Mouse (Mus musculus) liver, embryonic 12.5 days (tissue): Measurements from ENCODE around the gene Slc25a23. TPM values are rescaled to one million over a fixed set of nuclear protein-coding genes. Genes with fewer than 3 reads are reported as not detected.

Experiments used
- ATAC-seq: fragments of 200-750 bp; cut with Nextera tagmentation; 2 replicates; pipeline ENCODE4 v1.8.0; 2017; ENCODE audit warnings: moderate number of reproducible peaks, mild to moderate bottlenecking, moderate library complexity
- H3K27ac ChIP-seq: fragments of 300-500 bp; sonication (generic); 2 replicates; pipeline ENCODE4 v1.5.1; 2016; ENCODE audit warnings: mild to moderate bottlenecking
- H3K27me3 ChIP-seq: fragments of 300-500 bp; sonication (generic); replicated peaks from 2 replicates; pipeline ENCODE4 v1.6.1; 2016; ENCODE audit warnings: mild to moderate bottlenecking, moderate library complexity
- H3K36me3 ChIP-seq: fragments of 300-500 bp; sonication (generic); 2 replicates; pipeline ENCODE4 v1.6.1; 2016; ENCODE audit warnings: mild to moderate bottlenecking, moderate library complexity
- H3K4me1 ChIP-seq: fragments of 300-500 bp; sonication (generic); 2 replicates; pipeline ENCODE4 v1.6.1; 2016
- H3K4me2 ChIP-seq: fragments of 300-500 bp; sonication (generic); 2 replicates; pipeline ENCODE4 v1.6.1; 2016; ENCODE audit warnings: mild to moderate bottlenecking, moderate library complexity
- H3K4me3 ChIP-seq: fragments of 300-500 bp; sonication (generic); 2 replicates; pipeline ENCODE4 v1.5.1; 2016; ENCODE audit warnings: mild to moderate bottlenecking, moderate library complexity
- H3K9ac ChIP-seq: fragments of 300-500 bp; sonication (generic); 2 replicates; pipeline ENCODE4 v1.6.1; 2016; ENCODE audit warnings: mild to moderate bottlenecking, moderate library complexity
- H3K9me3 ChIP-seq: fragments of 300-500 bp; sonication (generic); replicated peaks from 2 replicates; pipeline ENCODE4 v1.6.1; 2016; ENCODE audit warnings: mild to moderate bottlenecking, moderate library complexity
- WGBS: fragments of 180-500 bp; shearing (Covaris S2); methylation state at CpG from one replicate; pipeline ENCODE4 v1.1.7; 2016; ENCODE audit not compliant: insufficient replicate concordance; 5-methylcytosine and 5-hydroxymethylcytosine counted together
- polyA plus RNA-seq: library from polyadenylated mRNA; unstranded; fragments of >200 nt; fragmentation: Nextera tagmentation; extraction: Ambion mirVana; gene quantifications from 2 replicates; pipeline ENCODE4 v1.2.1, GENCODE M21; 2016

Gene Slc25a23
- polyA plus RNA-seq: 3.2 and 3.5 TPM in 2 replicates

- peaks cover 4% of the 10 kb centered on the region for H3K36me3 ChIP-seq
- H3K4me3 ChIP-seq: peak within 1 kb of the TSS; percentile 69
- peak within 1 kb of the TSS; percentile 51 for H3K27ac ChIP-seq
- peak within 1 kb of the TSS; percentile 98 for H3K4me2 ChIP-seq
- H3K9me3 ChIP-seq: no peaks in the 10 kb centered on the region
- under 1% methylated on average over 44 of the region's 45 CpGs for WGBS
- peak within 1 kb of the TSS; percentile 75 for H3K9ac ChIP-seq
- H3K27me3 ChIP-seq: peaks cover 63% of the 10 kb centered on the region
- 0 out of 2 replicates have a peak, but pooled peaks have one; percentile 22 for ATAC-seq
- peaks cover 43% of the 10 kb centered on the region for H3K4me1 ChIP-seq
Measured at GRCm38 (mm10) chr17:57059486-57059977, at the start of gene Slc25a23. Gene Slc25a23 (minus strand): TSS chr17:57059863.

- no peak overlapping the region for H3K27ac ChIP-seq
- no peak for ATAC-seq
- peaks cover 42% of the 10 kb centered on the region for H3K27me3 ChIP-seq
- H3K4me3 ChIP-seq: no peak overlapping the region
- H3K4me1 ChIP-seq: peaks cover 32% of the 10 kb centered on the region
- H3K4me2 ChIP-seq: no peak overlapping the region
- no peaks in the 10 kb centered on the region for H3K9me3 ChIP-seq
- 30% methylated on average over 5 of the region's 5 CpGs for WGBS
- no peak overlapping the region for H3K9ac ChIP-seq
- H3K36me3 ChIP-seq: no peaks in the 10 kb centered on the region
Measured at GRCm38 (mm10) chr17:57108666-57109171, 49.1 kb upstream of the Slc25a23 start.

GRCm38 (mm10) chr17:57108040-57108665 lies 48.5 kb upstream of the Slc25a23 start:
- no peak for ATAC-seq
- WGBS: 59% methylated on average over 7 of the region's 7 CpGs
- Histone ChIP-seq H3K4me1 (peaks cover 35% of the 10 kb centered on the region), H3K9ac (no peak overlapping the region), H3K9me3 (no peaks in the 10 kb centered on the region), H3K4me2 (no peak overlapping the region), H3K36me3 (no peaks in the 10 kb centered on the region), H3K4me3 (no peak overlapping the region), H3K27me3 (peaks cover 42% of the 10 kb centered on the region), H3K27ac (no peak overlapping the region)

- WGBS: 70% methylated on average over 5 of the region's 5 CpGs
- no peaks in the 10 kb centered on the region for H3K36me3 ChIP-seq
- no peak overlapping the region for H3K27ac ChIP-seq
- H3K4me1 ChIP-seq: peaks cover 35% of the 10 kb centered on the region
- no peak overlapping the region for H3K4me2 ChIP-seq
- no peak overlapping the region for H3K9ac ChIP-seq
- no peak overlapping the region for H3K4me3 ChIP-seq
- H3K27me3 ChIP-seq: peaks cover 45% of the 10 kb centered on the region
- no peak for ATAC-seq
- no peaks in the 10 kb centered on the region for H3K9me3 ChIP-seq
Measured at GRCm38 (mm10) chr17:57107064-57107463, 47.4 kb upstream of the Slc25a23 start.

GRCm38 (mm10) chr17:57106035-57106368 lies 46.3 kb upstream of the Slc25a23 start:
- WGBS: 17% methylated on average over 9 of the region's 9 CpGs
- H3K4me2 ChIP-seq: peak overlapping the region; percentile 80
- H3K27ac ChIP-seq: no peak overlapping the region
- ATAC-seq: no peak
- H3K4me3 ChIP-seq: peak overlapping the region; percentile 58
- no peaks in the 10 kb centered on the region for H3K9me3 ChIP-seq
- H3K27me3 ChIP-seq: peaks cover 49% of the 10 kb centered on the region
- no peak overlapping the region for H3K9ac ChIP-seq
- peaks cover 35% of the 10 kb centered on the region for H3K4me1 ChIP-seq
- H3K36me3 ChIP-seq: no peaks in the 10 kb centered on the region

GRCm38 (mm10) chr17:57105181-57106034 lies 45.7 kb upstream of the Slc25a23 start, which contains the start of gene Tnfsf9:
Gene Tnfsf9 (plus strand): TSS chr17:57105325.
- Histone ChIP-seq H3K4me2 (peak within 1 kb of the TSS; percentile 80), H3K27ac (0 out of 2 replicates have a peak within 1 kb of the TSS, but pooled peaks have one; percentile 54)

GRCm38 (mm10) chr17:57104496-57104895 lies 44.8 kb upstream of the Slc25a23 start:
- WGBS: 27% methylated on average over 4 of the region's 4 CpGs
- Histone ChIP-seq H3K4me1 (peaks cover 42% of the 10 kb centered on the region), H3K27me3 (peaks cover 49% of the 10 kb centered on the region), H3K36me3 (no peaks in the 10 kb centered on the region), H3K4me3 (peak overlapping the region; percentile 58; the same call in 1 of the 2 replicates), H3K4me2 (peak overlapping the region; percentile 80), H3K9ac (no peak overlapping the region), H3K27ac (no peak overlapping the region), H3K9me3 (no peaks in the 10 kb centered on the region)
- no peak for ATAC-seq

More at GRCm38 (mm10) chr17:57105181-57106034, 45.7 kb upstream of the Slc25a23 start, which contains the start of gene Tnfsf9:
- peak; percentile 42 for ATAC-seq
- H3K9me3 ChIP-seq: no peaks in the 10 kb centered on the region
- peaks cover 37% of the 10 kb centered on the region for H3K4me1 ChIP-seq
- peak within 1 kb of the TSS; percentile 58 for H3K4me3 ChIP-seq
- peak within 1 kb of the TSS; percentile 53 for H3K9ac ChIP-seq
- H3K36me3 ChIP-seq: no peaks in the 10 kb centered on the region
- under 1% methylated on average over 58 of the region's 61 CpGs for WGBS
- H3K27me3 ChIP-seq: peaks cover 49% of the 10 kb centered on the region

- ATAC-seq: no peak
- Histone ChIP-seq H3K27ac (no peak overlapping the region), H3K4me3 (no peak overlapping the region), H3K36me3 (no peaks in the 10 kb centered on the region), H3K4me1 (peaks cover 44% of the 10 kb centered on the region), H3K4me2 (no peak overlapping the region), H3K9me3 (no peaks in the 10 kb centered on the region), H3K9ac (no peak overlapping the region), H3K27me3 (peaks cover 45% of the 10 kb centered on the region)
- WGBS: 60% methylated on average over 2 of the region's 2 CpGs
Measured at GRCm38 (mm10) chr17:57102276-57102675, 42.6 kb upstream of the Slc25a23 start.

- peak; percentile 66 for ATAC-seq
- WGBS: 2% methylated on average over 10 of the region's 10 CpGs
- peak overlapping the region; percentile 2; the same call in 1 of the 2 replicates for H3K4me3 ChIP-seq
- no peaks in the 10 kb centered on the region for H3K9me3 ChIP-seq
- H3K4me2 ChIP-seq: peak overlapping the region; percentile 51
- no peak overlapping the region for H3K9ac ChIP-seq
- peaks cover 29% of the 10 kb centered on the region for H3K27me3 ChIP-seq
- H3K27ac ChIP-seq: no peak overlapping the region
- peaks cover 36% of the 10 kb centered on the region for H3K4me1 ChIP-seq
- no peaks in the 10 kb centered on the region for H3K36me3 ChIP-seq
Measured at GRCm38 (mm10) chr17:57099629-57100325, 40.1 kb upstream of the Slc25a23 start.

- ATAC-seq: no peak
- WGBS: 45% methylated on average over 5 of the region's 5 CpGs
Measured at GRCm38 (mm10) chr17:57098321-57098720, 38.7 kb upstream of the Slc25a23 start.

GRCm38 (mm10) chr17:57096623-57096920 lies 36.9 kb upstream of the Slc25a23 start:
- Histone ChIP-seq H3K27me3 (peaks cover 14% of the 10 kb centered on the region), H3K4me3 (peak overlapping the region; percentile 14; the same call in 1 of the 2 replicates), H3K9me3 (no peaks in the 10 kb centered on the region), H3K4me1 (peaks cover 25% of the 10 kb centered on the region), H3K36me3 (no peaks in the 10 kb centered on the region), H3K9ac (no peak overlapping the region), H3K27ac (no peak overlapping the region), H3K4me2 (peak overlapping the region; percentile 55)
- 1% methylated on average over 11 of the region's 11 CpGs for WGBS
- peak; percentile 65 for ATAC-seq

More at GRCm38 (mm10) chr17:57098321-57098720, 38.7 kb upstream of the Slc25a23 start:
- no peak overlapping the region for H3K4me3 ChIP-seq
- no peak overlapping the region for H3K27ac ChIP-seq
- peaks cover 25% of the 10 kb centered on the region for H3K4me1 ChIP-seq
- H3K27me3 ChIP-seq: peaks cover 16% of the 10 kb centered on the region
- H3K9ac ChIP-seq: no peak overlapping the region
- H3K36me3 ChIP-seq: no peaks in the 10 kb centered on the region
- no peak overlapping the region for H3K4me2 ChIP-seq
- H3K9me3 ChIP-seq: no peaks in the 10 kb centered on the region
